Mouse (Mus musculus) stomach, embryonic 14.5 days (tissue): ENCODE data around the gene Spata32. TPM values are rescaled to one million over a fixed set of nuclear protein-coding genes. Genes with fewer than 3 reads are reported as not detected.

Source experiments
- ATAC-seq: fragments of 200-750 bp; cut with Nextera tagmentation; 2 replicates; pipeline ENCODE4 v1.8.0; 2017; ENCODE audit warnings: low read depth, moderate TSS enrichment; ENCODE audit not compliant: insufficient number of reproducible peaks, insufficient read depth, low FRiP score
- H3K27ac ChIP-seq: fragments of 300-500 bp; sonication (generic); 2 replicates; pipeline ENCODE4 v1.5.1; 2014; ENCODE audit warnings: mild to moderate bottlenecking, low read length, moderate library complexity, mixed read lengths
- H3K27me3 ChIP-seq: fragments of 300-500 bp; sonication (generic); 2 replicates; pipeline ENCODE4 v1.6.1; 2014; ENCODE audit warnings: low read length, control low read depth, mixed read lengths; ENCODE audit not compliant: control insufficient read depth, insufficient read depth
- H3K36me3 ChIP-seq: fragments of 300-500 bp; sonication (generic); 2 replicates; pipeline ENCODE4 v1.6.1; 2014; ENCODE audit warnings: mild to moderate bottlenecking, control low read depth, low read length, moderate library complexity, mixed read lengths; ENCODE audit not compliant: control insufficient read depth, insufficient read depth
- H3K4me1 ChIP-seq: fragments of 300-500 bp; sonication (generic); 2 replicates; pipeline ENCODE4 v1.6.1; 2014; ENCODE audit warnings: low read length, control low read depth, mixed read lengths; ENCODE audit not compliant: control insufficient read depth, insufficient read depth
- H3K4me2 ChIP-seq: fragments of 300-500 bp; sonication (generic); replicated peaks from 2 replicates; pipeline ENCODE4 v1.6.1; 2014; ENCODE audit warnings: low read depth, low read length, control low read depth
- H3K4me3 ChIP-seq: fragments of 300-500 bp; sonication (generic); 2 replicates; pipeline ENCODE4 v1.5.1; 2014; ENCODE audit warnings: low read depth, low read length, control low read depth
- H3K9ac ChIP-seq: fragments of 300-500 bp; sonication (generic); replicated peaks from 2 replicates; pipeline ENCODE4 v1.6.1; 2014; ENCODE audit warnings: low read depth, mild to moderate bottlenecking, control low read depth, low read length, moderate library complexity, mixed read lengths
- H3K9me3 ChIP-seq: fragments of 300-500 bp; sonication (generic); 2 replicates; pipeline ENCODE4 v1.6.1; 2016; ENCODE audit warnings: low read depth, low read length, control low read depth; ENCODE audit not compliant: control insufficient read depth
- WGBS: fragments of 180-500 bp; shearing (Covaris S2); extraction: QIAGEN DNeasy Blood & Tissue Kit; methylation state at CpG from one replicate; pipeline ENCODE4 v1.1.7; 2014; 5-methylcytosine and 5-hydroxymethylcytosine counted together
- polyA plus RNA-seq: library from polyadenylated mRNA; unstranded; fragments of >200 nt; fragmentation: Nextera tagmentation; extraction: Ambion mirVana; gene quantifications from 2 replicates; pipeline ENCODE4 v1.2.1, GENCODE M21; 2014

The Spata32 gene
- polyA plus RNA-seq, 1 experiment from 2014 or later = not detected

GRCm38 (mm10) chr11:103249509-103249908 lies 31.3 kb upstream of the Spata32 start:
- 70% methylated on average over 6 of the region's 6 CpGs for WGBS
- Histone ChIP-seq H3K9ac (no peak overlapping the region), H3K4me1 (peaks cover 37% of the 10 kb centered on the region), H3K4me2 (no peak overlapping the region), H3K4me3 (no peak overlapping the region), H3K9me3 (no peaks in the 10 kb centered on the region), H3K36me3 (no peaks in the 10 kb centered on the region), H3K27me3 (no peaks in the 10 kb centered on the region), H3K27ac (no peak overlapping the region)
- ATAC-seq = no peak

DNA sequence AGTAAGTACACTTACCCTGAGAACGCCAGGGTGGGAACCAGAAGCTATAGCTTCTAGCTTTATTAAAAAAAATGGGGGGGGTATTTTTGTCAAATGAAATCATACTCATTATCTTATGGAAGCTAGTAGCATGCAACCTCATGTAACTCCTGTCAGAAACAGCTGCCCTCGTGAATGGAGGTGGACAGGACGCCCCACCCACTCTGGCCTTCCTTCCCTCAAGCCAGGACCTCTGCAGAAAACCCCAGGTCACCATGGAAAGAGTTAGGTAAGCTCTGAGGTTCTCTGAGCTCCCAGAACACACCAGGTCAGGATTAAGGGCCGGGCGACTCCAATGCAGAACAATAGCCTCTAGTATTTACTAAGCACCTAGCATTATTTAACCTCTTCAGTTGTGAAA lies 30.6 kb upstream of the Spata32 start:
- peaks cover 37% of the 10 kb centered on the region for H3K4me1 ChIP-seq
- no peak overlapping the region for H3K27ac ChIP-seq
- no peaks in the 10 kb centered on the region for H3K27me3 ChIP-seq
- H3K4me2 ChIP-seq = no peak overlapping the region
- 51% methylated on average over 5 of the region's 5 CpGs for WGBS
- no peaks in the 10 kb centered on the region for H3K36me3 ChIP-seq
- H3K9ac ChIP-seq = no peak overlapping the region
- no peaks in the 10 kb centered on the region for H3K9me3 ChIP-seq
- no peak overlapping the region for H3K4me3 ChIP-seq
- no peak for ATAC-seq

GRCm38 (mm10) chr11:103247504-103248177 lies 29.4 kb upstream of the Spata32 start:
- Histone ChIP-seq H3K27me3 (no peaks in the 10 kb centered on the region), H3K4me2 (no peak overlapping the region), H3K36me3 (no peaks in the 10 kb centered on the region), H3K27ac (peak overlapping the region; percentile 72), H3K4me1 (peaks cover 37% of the 10 kb centered on the region), H3K9ac (no peak overlapping the region), H3K4me3 (no peak overlapping the region), H3K9me3 (no peaks in the 10 kb centered on the region)
- 50% methylated on average over 11 of the region's 11 CpGs for WGBS
- ATAC-seq = no peak; the same call in 1 of the 2 replicates

GRCm38 (mm10) chr11:103246731-103247290 lies 28.6 kb upstream of the Spata32 start:
- 43% methylated on average over 4 of the region's 4 CpGs for WGBS
- no peak; the same call in 1 of the 2 replicates for ATAC-seq
- H3K9me3 ChIP-seq = no peaks in the 10 kb centered on the region
- peak overlapping the region; percentile 83 for H3K27ac ChIP-seq
- H3K4me1 ChIP-seq = peaks cover 37% of the 10 kb centered on the region
- H3K27me3 ChIP-seq = no peaks in the 10 kb centered on the region
- no peak overlapping the region for H3K4me2 ChIP-seq
- no peak overlapping the region; the same call in 1 of the 2 replicates for H3K9ac ChIP-seq
- no peaks in the 10 kb centered on the region for H3K36me3 ChIP-seq
- no peak overlapping the region for H3K4me3 ChIP-seq

DNA sequence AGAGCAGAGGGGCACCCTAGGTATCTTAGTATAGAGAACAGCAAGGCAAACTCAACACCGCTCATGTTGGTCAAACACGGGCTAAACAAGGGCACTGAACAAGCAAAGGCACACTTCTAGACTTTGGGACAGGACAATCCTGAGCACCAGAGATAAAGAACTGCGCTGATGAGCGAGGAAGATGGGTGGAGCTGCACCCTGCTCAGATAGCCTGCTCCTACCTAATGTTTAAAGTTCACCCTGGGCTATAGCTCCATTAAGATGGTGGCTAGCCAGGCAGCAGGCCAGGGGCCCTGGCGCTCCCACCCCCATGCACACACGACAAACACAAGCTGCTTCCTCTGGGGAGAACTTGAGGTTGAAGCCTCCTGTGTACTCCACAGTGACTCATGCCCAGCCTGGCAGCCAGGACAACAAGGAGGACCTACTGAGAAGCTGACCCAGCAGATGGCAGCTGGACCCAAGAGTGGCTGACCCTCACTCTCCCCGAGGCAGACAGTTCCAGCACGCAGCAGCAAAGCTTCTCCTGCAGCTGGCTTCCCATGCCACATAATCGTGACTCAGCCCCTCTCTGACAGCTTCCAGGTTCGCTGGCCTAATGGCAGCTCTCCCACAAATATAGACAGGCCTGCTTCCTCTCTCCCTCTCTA lies 28.0 kb upstream of the Spata32 start:
- WGBS = 51% methylated on average over 10 of the region's 10 CpGs
- H3K4me2 ChIP-seq = no peak overlapping the region
- no peak overlapping the region for H3K4me3 ChIP-seq
- peak overlapping the region; percentile 83 for H3K27ac ChIP-seq
- peak; percentile 39; the same call in 1 of the 2 replicates for ATAC-seq
- no peaks in the 10 kb centered on the region for H3K9me3 ChIP-seq
- no peak overlapping the region for H3K9ac ChIP-seq
- H3K27me3 ChIP-seq = no peaks in the 10 kb centered on the region
- peaks cover 37% of the 10 kb centered on the region for H3K4me1 ChIP-seq
- no peaks in the 10 kb centered on the region for H3K36me3 ChIP-seq

DNA sequence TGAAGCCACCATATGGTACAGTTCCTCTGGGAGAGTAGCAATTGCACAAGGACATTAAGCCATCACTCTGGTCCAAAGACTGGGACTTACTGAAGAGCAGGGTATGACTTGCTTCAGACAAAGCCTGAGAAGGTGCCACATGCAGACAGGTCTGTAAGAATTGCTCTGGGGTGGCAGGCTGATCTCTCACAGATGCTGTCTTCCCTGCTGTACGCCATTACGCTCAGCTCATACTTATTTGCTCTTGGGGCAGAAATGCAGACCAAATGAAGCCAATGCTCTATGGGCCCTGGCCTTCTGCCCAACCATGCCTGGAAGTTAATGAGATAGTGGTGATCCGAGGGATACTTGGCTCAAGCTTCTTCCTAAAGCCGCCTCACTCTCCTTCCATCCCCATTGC lies 26.6 kb upstream of the Spata32 start:
- ATAC-seq = no peak
- Histone ChIP-seq H3K9ac (no peak overlapping the region), H3K27ac (no peak overlapping the region), H3K4me2 (no peak overlapping the region), H3K9me3 (no peaks in the 10 kb centered on the region), H3K27me3 (no peaks in the 10 kb centered on the region), H3K4me1 (peaks cover 45% of the 10 kb centered on the region), H3K36me3 (peaks cover 3% of the 10 kb centered on the region), H3K4me3 (no peak overlapping the region)
- 86% methylated on average over 4 of the region's 4 CpGs for WGBS

DNA sequence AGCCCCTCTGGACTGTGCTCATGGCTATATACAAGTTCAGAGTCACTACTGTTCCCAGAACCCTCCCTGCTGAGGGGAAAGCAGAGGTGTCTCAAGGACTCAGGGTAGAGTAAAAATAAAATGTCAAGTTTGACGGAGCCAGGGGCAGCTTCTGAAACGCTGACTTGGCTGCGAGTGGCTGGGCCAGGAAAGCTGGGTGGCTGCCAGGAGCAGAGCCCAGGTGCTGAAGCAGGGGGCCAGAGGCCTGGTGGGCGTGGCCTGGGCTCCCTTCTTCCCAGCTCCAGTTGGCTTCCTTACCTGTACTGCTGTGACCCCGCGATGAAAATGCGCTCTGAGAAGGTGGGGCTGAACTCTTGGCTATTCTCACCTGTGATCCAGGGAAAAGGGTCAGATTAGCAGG lies 22.5 kb upstream of the Spata32 start:
- H3K36me3 ChIP-seq = peaks cover 21% of the 10 kb centered on the region

GRCm38 (mm10) chr11:103237757-103238156 lies 19.5 kb upstream of the Spata32 start:
- H3K27ac ChIP-seq = no peak overlapping the region
- peaks cover 11% of the 10 kb centered on the region; the same call in 1 of the 2 replicates for H3K4me1 ChIP-seq
- no peak overlapping the region for H3K9ac ChIP-seq
- no peaks in the 10 kb centered on the region for H3K27me3 ChIP-seq
- H3K36me3 ChIP-seq = peaks cover 21% of the 10 kb centered on the region
- WGBS = 70% methylated on average over 9 of the region's 9 CpGs
- H3K9me3 ChIP-seq = no peaks in the 10 kb centered on the region
- ATAC-seq = no peak
- no peak overlapping the region for H3K4me2 ChIP-seq
- H3K4me3 ChIP-seq = no peak overlapping the region

More for the DNA sequence above, 22.5 kb upstream of the Spata32 start:
- H3K4me1 ChIP-seq = peaks cover 11% of the 10 kb centered on the region; the same call in 1 of the 2 replicates
- H3K4me3 ChIP-seq = no peak overlapping the region
- no peak overlapping the region for H3K4me2 ChIP-seq
- no peak for ATAC-seq
- WGBS = 31% methylated on average over 7 of the region's 7 CpGs
- H3K27me3 ChIP-seq = no peaks in the 10 kb centered on the region
- no peaks in the 10 kb centered on the region for H3K9me3 ChIP-seq
- H3K9ac ChIP-seq = no peak overlapping the region
- no peak overlapping the region for H3K27ac ChIP-seq
